Mouse (Mus musculus) embryonic facial prominence, embryonic 14.5 days (tissue): ENCODE data around the gene Surf1. TPM values are rescaled to one million over a fixed set of nuclear protein-coding genes. Genes with fewer than 3 reads are reported as not detected.

Experiments used
- ATAC-seq: fragments of 200-750 bp; cut with Nextera tagmentation; 2 replicates; pipeline ENCODE4 v1.8.0; 2017; ENCODE audit warnings: low read depth, moderate number of reproducible peaks, moderate TSS enrichment
- DNase-seq: peaks from one replicate; pipeline ENCODE4 v3.0.0-alpha.2; 2015; ENCODE audit warnings: low spot score
- H3K27ac ChIP-seq: fragments of 300-500 bp; sonication (generic); replicated peaks from 2 replicates; pipeline ENCODE4 v1.5.1; 2014; ENCODE audit warnings: low read depth, mild to moderate bottlenecking, low read length, moderate library complexity
- H3K27me3 ChIP-seq: fragments of 300-500 bp; sonication (generic); replicated peaks from 2 replicates; pipeline ENCODE4 v1.6.1; 2014; ENCODE audit warnings: low read length; ENCODE audit not compliant: control insufficient read depth, insufficient read depth
- H3K36me3 ChIP-seq: fragments of 300-500 bp; sonication (generic); 2 replicates; pipeline ENCODE4 v1.6.1; 2014; ENCODE audit warnings: low read length, mixed read lengths; ENCODE audit not compliant: control insufficient read depth, insufficient read depth
- H3K4me1 ChIP-seq: fragments of 300-500 bp; sonication (generic); 2 replicates; pipeline ENCODE4 v1.6.1; 2014; ENCODE audit warnings: antibody characterized with exemption, low read length; ENCODE audit not compliant: control insufficient read depth, insufficient read depth
- H3K4me2 ChIP-seq: fragments of 300-500 bp; sonication (generic); 2 replicates; pipeline ENCODE4 v1.6.1; 2014; ENCODE audit warnings: low read depth, mild to moderate bottlenecking, low read length, moderate library complexity, mixed read lengths
- H3K4me3 ChIP-seq: fragments of 300-500 bp; sonication (generic); 2 replicates; pipeline ENCODE4 v1.5.1; 2014; ENCODE audit warnings: low read depth, mild to moderate bottlenecking, low read length
- H3K9ac ChIP-seq: fragments of 300-500 bp; sonication (generic); 2 replicates; pipeline ENCODE4 v1.6.1; 2014; ENCODE audit warnings: low read depth, mild to moderate bottlenecking, low read length, moderate library complexity, mixed read lengths
- H3K9me3 ChIP-seq: fragments of 300-500 bp; sonication (generic); 2 replicates; pipeline ENCODE4 v1.6.1; 2016; ENCODE audit warnings: low read length; ENCODE audit not compliant: control insufficient read depth
- WGBS: fragments of 180-500 bp; shearing (Covaris S2); extraction: QIAGEN DNeasy Blood & Tissue Kit; methylation state at CpG from one replicate; pipeline ENCODE4 v1.1.7; 2014; 5-methylcytosine and 5-hydroxymethylcytosine counted together
- polyA plus RNA-seq: library from polyadenylated mRNA; unstranded; fragments of >200 nt; fragmentation: Nextera tagmentation; extraction: Ambion mirVana; gene quantifications from 2 replicates; pipeline ENCODE4 v1.2.1, GENCODE M21; 2014

Gene Surf1
- polyA plus RNA-seq, result 42.9 and 50.8 TPM in 2 replicates

DNA sequence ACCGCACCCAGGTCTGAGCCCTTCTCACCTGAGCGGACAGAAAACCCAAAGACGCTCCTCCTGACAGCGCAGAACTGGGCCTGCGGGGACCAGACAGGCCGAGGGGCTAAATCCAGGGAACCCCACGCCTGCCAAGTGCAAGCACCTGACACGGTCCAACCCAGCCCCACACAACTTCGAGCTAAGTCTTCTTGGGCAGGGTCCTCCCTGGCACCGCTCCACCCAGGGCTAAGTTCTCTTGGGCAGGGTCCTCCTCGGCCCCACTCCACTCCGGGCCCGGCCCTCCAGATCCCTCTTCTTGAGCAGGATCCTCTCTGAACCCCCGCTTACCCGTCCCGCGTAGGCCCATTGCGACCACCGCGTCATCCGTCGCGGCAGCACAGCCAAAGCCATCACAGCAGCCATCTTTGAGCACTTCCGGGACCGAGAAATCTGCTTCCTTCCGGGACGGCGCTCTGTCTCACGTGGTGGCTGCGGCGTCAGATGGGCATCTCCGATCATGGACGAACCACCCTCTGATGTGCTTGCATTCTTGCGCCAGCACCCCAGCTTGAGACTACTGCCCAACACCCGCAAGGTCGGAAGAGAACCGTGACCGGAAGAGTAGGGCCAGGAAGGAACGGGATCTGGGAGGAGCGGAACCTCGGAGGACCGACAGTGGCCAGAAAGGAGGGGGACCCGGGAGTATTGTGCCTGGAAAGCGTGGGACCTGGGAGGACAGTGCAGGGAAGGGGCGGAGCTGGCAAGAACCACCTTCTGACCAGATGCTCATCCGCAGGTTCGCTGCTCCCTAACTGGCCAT lies at the start of gene Surf1, which contains the start of gene Surf2:
TSS of gene Surf1 (minus strand) at position 604 of the 802 bp plus-strand sequence.
TSS of gene Surf2 (plus strand) at position 441 of the 802 bp plus-strand sequence.
- ATAC-seq, result peak; percentile 76
- H3K27me3 ChIP-seq, result no peaks in the 10 kb centered on the region
- WGBS, result 4% methylated on average over 41 of the region's 47 CpGs
- peak within 1 kb of the TSS; percentile 79 for H3K9ac ChIP-seq
- peak within 1 kb of the TSS; percentile 63 for H3K4me3 ChIP-seq
- DNase-seq, result peak; percentile 87
- H3K4me1 ChIP-seq, result peaks cover 22% of the 10 kb centered on the region
- H3K27ac ChIP-seq, result peak within 1 kb of the TSS; percentile 59
- H3K4me2 ChIP-seq, result peak within 1 kb of the TSS; percentile 91
- H3K36me3 ChIP-seq, result peaks cover 68% of the 10 kb centered on the region
- H3K9me3 ChIP-seq, result no peaks in the 10 kb centered on the region

DNA sequence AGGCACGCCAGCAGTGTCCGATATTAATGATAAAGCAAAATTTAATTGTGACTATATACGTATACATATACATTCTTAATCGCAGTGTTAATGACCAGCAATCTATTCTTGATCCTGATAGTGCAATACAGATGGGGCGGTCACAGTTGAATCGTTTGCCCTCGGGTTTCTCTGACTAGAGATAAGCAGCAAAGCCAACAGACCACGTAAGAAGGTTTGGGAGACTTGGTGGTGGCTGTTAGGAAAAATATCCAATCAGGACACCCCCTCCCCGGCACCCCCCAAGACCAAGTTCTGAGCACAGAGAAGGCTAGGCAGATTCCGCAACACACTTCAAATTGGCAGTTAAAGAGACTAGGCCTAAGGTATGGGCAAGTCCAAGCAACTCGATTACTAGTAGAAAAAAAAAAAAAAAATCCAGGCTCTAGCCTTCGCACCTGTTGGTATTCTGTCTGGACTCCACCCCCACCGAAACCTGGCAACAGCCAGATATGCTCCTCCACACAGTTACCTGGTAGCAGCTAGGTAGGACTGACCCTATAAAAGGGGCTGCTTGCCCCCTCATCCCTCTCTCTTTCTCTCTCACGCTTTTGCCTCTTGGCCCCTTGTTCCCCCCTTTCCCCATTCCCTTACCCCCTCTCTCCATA lies 48.5 kb upstream of the Surf1 start:
- H3K4me1 ChIP-seq, result peaks cover 13% of the 10 kb centered on the region
- peak overlapping the region; percentile 74 for H3K9ac ChIP-seq
- peaks cover 24% of the 10 kb centered on the region; the same call in 1 of the 2 replicates for H3K36me3 ChIP-seq
- H3K27ac ChIP-seq, result peak overlapping the region; percentile 96
- no peaks in the 10 kb centered on the region for H3K9me3 ChIP-seq
- WGBS, result 14% methylated on average over 14 of the region's 14 CpGs
- H3K4me3 ChIP-seq, result peak overlapping the region; percentile 63
- peak overlapping the region; percentile 63 for H3K4me2 ChIP-seq
- ATAC-seq, result no peak; the same call in 1 of the 2 replicates
- no peaks in the 10 kb centered on the region for H3K27me3 ChIP-seq
- DNase-seq, result no peak

GRCm38 (mm10) chr2:26963923-26964723 lies 47.8 kb upstream of the Surf1 start, which contains the start of gene Rexo4:
Gene Rexo4, minus strand, starts transcription at chr2:26964386.
- Histone ChIP-seq H3K4me2 (peak within 1 kb of the TSS; percentile 63), H3K27me3 (no peaks in the 10 kb centered on the region), H3K9me3 (no peaks in the 10 kb centered on the region), H3K27ac (peak within 1 kb of the TSS; percentile 96), H3K9ac (peak within 1 kb of the TSS; percentile 74), H3K4me3 (peak within 1 kb of the TSS; percentile 63), H3K4me1 (peaks cover 13% of the 10 kb centered on the region), H3K36me3 (peaks cover 29% of the 10 kb centered on the region; the same call in 1 of the 2 replicates)
- under 1% methylated on average over 48 of the region's 50 CpGs for WGBS
- DNase-seq (peak; percentile 97), ATAC-seq (peak; percentile 96)

GRCm38 (mm10) chr2:26960756-26961155 lies 44.4 kb upstream of the Surf1 start:
- Histone ChIP-seq H3K4me2 (no peak overlapping the region), H3K4me3 (no peak overlapping the region), H3K27ac (no peak overlapping the region), H3K36me3 (peaks cover 61% of the 10 kb centered on the region), H3K9me3 (no peaks in the 10 kb centered on the region), H3K27me3 (no peaks in the 10 kb centered on the region), H3K4me1 (peaks cover 13% of the 10 kb centered on the region), H3K9ac (no peak overlapping the region)
- ATAC-seq (no peak), DNase-seq (no peak)
- 74% methylated on average over 4 of the region's 4 CpGs for WGBS

DNA sequence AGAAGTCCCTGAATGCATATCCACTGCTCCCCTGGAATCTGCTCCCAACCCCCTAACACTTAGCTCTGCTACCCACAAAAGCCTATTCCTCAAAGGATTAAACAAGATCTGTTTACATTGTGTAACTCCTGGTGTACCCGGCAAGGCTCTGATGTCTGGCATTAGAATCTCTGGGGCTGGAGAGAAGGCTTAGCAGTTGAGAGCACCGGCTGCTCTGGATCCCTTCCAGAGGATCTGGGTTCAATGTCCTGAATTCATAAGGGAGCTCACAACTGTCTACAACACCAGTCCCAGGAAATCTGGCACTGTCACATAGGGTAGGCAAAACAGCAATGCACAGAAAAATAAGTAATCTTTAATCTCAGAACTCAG lies 41.1 kb upstream of the Surf1 start:
- Histone ChIP-seq H3K4me1 (no peaks in the 10 kb centered on the region), H3K27me3 (no peaks in the 10 kb centered on the region), H3K36me3 (peaks cover 94% of the 10 kb centered on the region), H3K4me2 (no peak overlapping the region), H3K9me3 (no peaks in the 10 kb centered on the region), H3K4me3 (no peak overlapping the region), H3K27ac (no peak overlapping the region), H3K9ac (no peak overlapping the region)
- no peak for DNase-seq
- no peak for ATAC-seq
- 74% methylated on average over 2 of the region's 2 CpGs for WGBS

DNA sequence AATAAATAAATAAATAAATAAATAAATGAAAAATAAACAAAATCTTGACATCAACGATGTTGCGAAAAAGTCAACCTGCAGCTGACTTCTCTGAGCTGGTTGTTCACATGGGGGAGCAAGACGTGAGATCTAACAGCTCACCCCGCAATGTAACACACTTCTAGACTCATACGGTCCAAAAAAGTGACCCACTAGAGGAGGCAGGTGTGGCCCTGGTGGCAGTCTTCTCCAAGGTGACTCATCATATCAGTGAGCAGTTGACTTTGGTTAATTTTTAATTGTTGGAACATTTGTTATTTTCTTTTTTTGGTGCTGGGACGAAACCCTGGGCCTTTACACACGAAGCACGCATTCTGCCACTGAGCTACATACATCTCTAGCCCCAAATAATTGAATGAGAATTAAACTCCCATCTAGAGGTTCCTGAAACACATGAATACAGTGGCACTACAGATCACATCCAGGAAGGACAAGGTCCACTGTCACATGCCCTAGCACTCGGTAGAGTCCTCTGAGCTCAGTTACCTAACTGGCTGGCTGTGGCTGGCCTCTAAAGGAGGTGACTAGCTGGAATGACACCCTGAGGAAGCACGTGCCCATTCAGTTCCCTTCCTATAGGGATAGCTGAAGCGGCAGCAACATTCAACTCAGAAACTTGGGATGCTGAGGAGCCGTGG lies 40.6 kb upstream of the Surf1 start:
- no peak for DNase-seq
- no peak for ATAC-seq
- Histone ChIP-seq H3K4me1 (no peaks in the 10 kb centered on the region), H3K27ac (no peak overlapping the region), H3K9ac (no peak overlapping the region), H3K4me2 (no peak overlapping the region), H3K27me3 (no peaks in the 10 kb centered on the region), H3K4me3 (no peak overlapping the region), H3K36me3 (peaks cover 95% of the 10 kb centered on the region), H3K9me3 (no peaks in the 10 kb centered on the region)
- WGBS, result 97% methylated on average over 12 of the region's 12 CpGs

- no peaks in the 10 kb centered on the region for H3K9me3 ChIP-seq
- H3K27ac ChIP-seq, result no peak overlapping the region
- H3K4me1 ChIP-seq, result no peaks in the 10 kb centered on the region
- H3K4me2 ChIP-seq, result no peak overlapping the region
- H3K9ac ChIP-seq, result no peak overlapping the region
- peaks cover 90% of the 10 kb centered on the region for H3K36me3 ChIP-seq
- H3K4me3 ChIP-seq, result no peak overlapping the region
- no peaks in the 10 kb centered on the region for H3K27me3 ChIP-seq
- ATAC-seq (no peak), DNase-seq (no peak)
- WGBS, result 89% methylated on average over 2 of the region's 2 CpGs
These were observed 38.5 kb upstream of the Surf1 start for GRCm38 (mm10) chr2:26954735-26955395.
